Mouse (Mus musculus) limb, embryonic 13.5 days (tissue): Measurements from ENCODE around the gene Timmdc1. TPM values are rescaled to one million over a fixed set of nuclear protein-coding genes. Genes with fewer than 3 reads are reported as not detected.

Experiments
- ATAC-seq: fragments of 200-750 bp; cut with Nextera tagmentation; 2 replicates; pipeline ENCODE4 v1.8.0; 2017; ENCODE audit warnings: low read depth, moderate number of reproducible peaks, moderate TSS enrichment; ENCODE audit not compliant: low FRiP score
- H3K27ac ChIP-seq: fragments of 300-500 bp; sonication (generic); 2 replicates; pipeline ENCODE4 v1.5.1; 2015; ENCODE audit warnings: inconsistent platforms, mild to moderate bottlenecking, moderate library complexity
- H3K27me3 ChIP-seq: fragments of 300-500 bp; sonication (generic); 2 replicates; pipeline ENCODE4 v1.6.1; 2015; ENCODE audit warnings: mild to moderate bottlenecking, inconsistent platforms
- H3K36me3 ChIP-seq: fragments of 300-500 bp; sonication (generic); 2 replicates; pipeline ENCODE4 v1.6.1; 2015; ENCODE audit warnings: inconsistent platforms, mild to moderate bottlenecking, moderate library complexity
- H3K4me1 ChIP-seq: fragments of 300-500 bp; sonication (generic); 2 replicates; pipeline ENCODE4 v1.6.1; 2015; ENCODE audit warnings: inconsistent platforms
- H3K4me2 ChIP-seq: fragments of 300-500 bp; sonication (generic); replicated peaks from 2 replicates; pipeline ENCODE4 v1.6.1; 2015; ENCODE audit warnings: inconsistent platforms, mild to moderate bottlenecking, moderate library complexity
- H3K4me3 ChIP-seq: fragments of 300-500 bp; sonication (generic); 2 replicates; pipeline ENCODE4 v1.5.1; 2015; ENCODE audit warnings: moderate library complexity, mild to moderate bottlenecking, inconsistent platforms
- H3K9ac ChIP-seq: fragments of 300-500 bp; sonication (generic); 2 replicates; pipeline ENCODE4 v1.6.1; 2015; ENCODE audit warnings: mild to moderate bottlenecking, inconsistent platforms
- H3K9me3 ChIP-seq: fragments of 300-500 bp; sonication (generic); 2 replicates; pipeline ENCODE4 v1.6.1; 2016; ENCODE audit warnings: inconsistent platforms
- WGBS: fragments of 180-500 bp; shearing (Covaris S2); methylation state at CpG from one replicate; pipeline ENCODE4 v1.1.7; 2015; 5-methylcytosine and 5-hydroxymethylcytosine counted together
- polyA plus RNA-seq: library from polyadenylated mRNA; unstranded; fragments of >200 nt; fragmentation: Nextera tagmentation; extraction: Ambion mirVana; gene quantifications from 2 replicates; pipeline ENCODE4 v1.2.1, GENCODE M21; 2015

The Timmdc1 gene
- polyA plus RNA-seq, 1 experiment from 2014 or later, result 30.8 TPM

DNA sequence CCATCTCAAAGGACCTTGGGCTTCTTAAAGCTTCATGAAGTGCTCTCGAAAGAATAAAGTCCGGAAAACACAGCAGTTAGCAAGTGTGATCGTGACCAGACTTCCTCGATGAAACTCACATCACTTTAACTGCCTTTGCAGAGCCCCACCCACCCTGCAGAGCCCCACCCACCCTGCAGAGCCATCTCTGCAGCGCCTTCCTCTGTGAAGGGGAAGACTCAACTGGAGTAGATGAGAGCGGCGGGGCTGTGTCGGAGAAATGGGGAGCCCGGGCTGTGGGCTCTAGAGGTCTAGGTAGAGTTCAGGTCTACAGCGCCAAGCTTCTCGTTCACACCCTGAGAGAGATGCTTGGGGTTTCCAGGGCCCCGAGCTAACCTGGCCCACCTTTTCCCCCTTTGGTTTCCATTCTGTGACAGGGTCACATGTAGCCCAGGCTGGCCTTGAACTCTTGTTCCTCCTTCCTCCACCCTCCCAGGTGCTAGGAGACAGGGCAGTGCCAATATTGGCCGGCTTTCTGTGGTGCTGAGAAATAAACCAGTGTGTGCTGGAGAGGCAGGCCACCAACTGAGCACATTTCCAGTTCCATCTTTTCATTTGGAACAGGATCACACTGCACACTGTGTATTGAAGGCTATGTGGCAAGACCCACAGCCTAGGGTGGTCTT is 16.4 kb upstream of the Timmdc1 start:
- Histone ChIP-seq H3K4me3 (no peak overlapping the region), H3K9ac (no peak overlapping the region), H3K4me2 (no peak overlapping the region), H3K27ac (no peak overlapping the region), H3K4me1 (no peaks in the 10 kb centered on the region), H3K9me3 (no peaks in the 10 kb centered on the region), H3K27me3 (no peaks in the 10 kb centered on the region), H3K36me3 (peaks cover 91% of the 10 kb centered on the region)
- WGBS, result 90% methylated on average over 11 of the region's 13 CpGs
- no peak for ATAC-seq

DNA sequence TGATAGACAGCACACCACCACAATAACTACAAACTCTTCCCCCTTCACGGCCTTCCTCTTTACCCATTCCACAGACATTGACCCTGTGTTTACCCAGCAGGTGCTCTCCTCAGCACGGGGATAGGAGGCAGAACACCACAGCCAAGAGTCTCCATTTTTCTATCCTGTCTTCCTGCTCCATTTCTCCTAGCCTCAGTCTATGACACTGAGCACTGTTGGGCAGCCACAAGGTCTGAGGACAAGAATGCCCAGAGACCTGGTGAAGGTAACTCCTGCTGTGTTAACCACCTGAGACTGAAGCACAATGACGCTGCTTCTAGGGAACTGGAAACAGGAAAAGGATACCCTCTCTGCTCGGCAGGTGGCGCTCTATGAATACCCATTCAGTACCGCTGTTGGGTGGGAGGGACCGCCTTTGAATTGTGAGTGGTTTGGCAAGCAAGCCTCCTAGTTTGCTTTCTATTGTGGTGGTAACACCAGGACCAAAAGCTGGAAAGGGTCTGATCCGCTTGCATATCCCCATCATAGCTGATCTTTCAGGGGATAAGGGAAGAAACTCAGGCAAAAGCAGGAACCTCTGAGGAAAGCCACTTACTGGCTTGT is 14.2 kb upstream of the Timmdc1 start:
- Histone ChIP-seq H3K4me3 (no peak overlapping the region), H3K36me3 (peaks cover 92% of the 10 kb centered on the region), H3K4me1 (no peaks in the 10 kb centered on the region), H3K9me3 (no peaks in the 10 kb centered on the region), H3K27ac (no peak overlapping the region), H3K27me3 (no peaks in the 10 kb centered on the region), H3K9ac (no peak overlapping the region), H3K4me2 (no peak overlapping the region)
- 52% methylated on average over 8 of the region's 8 CpGs for WGBS
- no peak for ATAC-seq

DNA sequence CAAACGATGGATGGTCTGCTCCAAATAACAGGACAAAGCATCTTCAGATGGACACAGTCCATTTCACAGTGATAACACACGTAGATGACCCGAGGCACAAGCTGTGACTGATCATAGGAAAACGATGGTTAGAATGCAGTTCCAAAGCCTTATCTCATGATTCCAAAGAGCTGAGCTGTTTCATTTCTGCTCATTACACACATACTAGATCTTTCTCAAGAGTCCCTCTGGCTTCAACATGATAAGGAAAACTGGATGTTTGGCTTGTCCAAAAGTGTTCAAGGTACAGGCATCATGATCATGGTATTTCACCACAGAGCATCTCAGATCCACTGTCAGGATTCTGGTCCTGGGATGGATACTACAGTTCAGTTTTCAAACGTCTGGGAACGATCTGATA is 3.8 kb upstream of the Timmdc1 start:
- H3K9me3 ChIP-seq, result no peaks in the 10 kb centered on the region
- H3K4me3 ChIP-seq, result no peak overlapping the region
- no peaks in the 10 kb centered on the region for H3K27me3 ChIP-seq
- H3K36me3 ChIP-seq, result peaks cover 67% of the 10 kb centered on the region
- no peak overlapping the region for H3K9ac ChIP-seq
- H3K4me1 ChIP-seq, result peaks cover 10% of the 10 kb centered on the region
- 92% methylated on average over 6 of the region's 6 CpGs for WGBS
- no peak overlapping the region for H3K4me2 ChIP-seq
- H3K27ac ChIP-seq, result no peak overlapping the region
- ATAC-seq, result no peak

DNA sequence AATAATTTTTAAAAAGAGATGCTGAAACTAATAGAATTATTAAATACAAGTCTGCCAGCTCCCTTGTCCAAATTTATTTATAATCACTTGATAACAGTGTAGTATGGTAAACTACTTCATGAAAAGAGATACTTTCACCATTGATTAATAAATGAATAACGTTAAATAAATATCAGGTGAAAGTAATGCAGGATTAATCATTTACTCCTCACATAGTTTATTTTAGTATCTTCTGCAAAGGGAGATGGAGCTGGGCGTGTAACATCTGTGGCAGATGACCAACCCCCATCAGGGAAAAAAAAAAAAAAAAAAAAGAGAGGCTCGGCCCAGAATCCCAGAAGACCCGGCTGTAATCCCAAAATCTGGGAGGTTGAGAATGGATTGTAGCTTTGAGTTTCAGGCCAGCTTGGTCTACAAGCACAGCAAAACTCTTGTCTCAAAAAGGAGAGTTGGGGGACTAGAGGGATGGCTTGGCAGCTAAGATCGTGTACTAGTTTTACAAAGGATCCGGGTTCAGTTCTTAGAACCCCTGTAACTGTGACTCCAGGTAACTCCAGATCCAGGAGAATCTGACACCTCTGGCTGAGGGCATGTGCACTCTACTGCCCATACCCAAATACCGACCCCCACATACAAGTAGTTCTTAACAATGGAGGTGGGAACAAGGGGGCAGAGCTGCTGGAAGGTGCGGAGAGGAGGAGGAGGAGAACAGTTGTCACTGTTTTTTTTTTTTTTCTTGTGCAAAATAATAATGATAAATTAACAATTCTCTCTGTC is 1.1 kb downstream of the Timmdc1 start:
- Histone ChIP-seq H3K9me3 (no peaks in the 10 kb centered on the region), H3K4me2 (peak overlapping the region; percentile 68), H3K27me3 (no peaks in the 10 kb centered on the region), H3K4me3 (peak overlapping the region; percentile 95), H3K36me3 (peaks cover 41% of the 10 kb centered on the region), H3K27ac (no peak overlapping the region), H3K4me1 (peaks cover 11% of the 10 kb centered on the region), H3K9ac (peak overlapping the region; percentile 95)
- 38% methylated on average over 8 of the region's 8 CpGs for WGBS
- no peak for ATAC-seq

DNA sequence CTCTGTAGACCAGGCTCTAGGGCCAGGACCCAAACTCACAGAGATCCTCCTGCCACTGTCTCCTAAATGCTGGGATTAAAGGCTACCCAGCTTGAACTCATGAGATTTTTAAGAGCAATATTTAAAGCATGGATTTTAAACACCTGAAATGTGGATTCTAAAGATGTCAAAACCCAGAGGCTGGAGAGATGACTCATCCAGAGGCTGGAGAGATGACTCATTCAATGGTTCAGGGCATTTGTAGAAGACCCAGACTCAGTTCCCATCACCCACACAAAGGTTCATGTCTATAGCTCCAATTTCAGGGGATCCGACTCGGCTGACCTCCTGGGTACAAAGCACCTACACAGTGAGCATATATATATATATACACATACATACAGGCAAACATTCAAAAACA is 3.3 kb downstream of the Timmdc1 start:
- no peak overlapping the region for H3K4me3 ChIP-seq
- H3K27ac ChIP-seq, result no peak overlapping the region
- 96% methylated on average over 2 of the region's 2 CpGs for WGBS
- peaks cover 39% of the 10 kb centered on the region for H3K36me3 ChIP-seq
- no peaks in the 10 kb centered on the region for H3K27me3 ChIP-seq
- no peaks in the 10 kb centered on the region for H3K9me3 ChIP-seq
- H3K4me2 ChIP-seq, result no peak overlapping the region
- ATAC-seq, result no peak
- H3K9ac ChIP-seq, result no peak overlapping the region
- H3K4me1 ChIP-seq, result peaks cover 11% of the 10 kb centered on the region

DNA sequence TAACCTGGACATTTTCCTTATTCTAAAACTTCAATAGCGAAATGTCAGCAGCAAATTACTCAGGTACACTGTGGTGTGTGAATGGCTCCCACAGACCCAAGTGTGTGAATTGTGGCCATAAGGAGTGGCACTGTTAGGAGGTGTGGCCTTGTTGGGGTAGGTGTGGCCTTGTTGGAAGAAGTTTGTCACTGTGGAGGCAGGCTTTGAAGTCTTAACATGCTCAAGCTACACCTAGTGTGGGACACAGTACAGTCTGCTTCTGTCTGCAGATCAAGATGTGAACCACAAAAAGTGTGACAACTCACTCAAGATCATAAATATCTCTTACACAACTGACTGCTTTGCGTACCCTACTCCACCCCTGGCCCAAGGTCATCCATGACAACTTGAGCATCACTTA is 11.6 kb downstream of the Timmdc1 start:
- Histone ChIP-seq H3K27me3 (no peaks in the 10 kb centered on the region), H3K9me3 (no peaks in the 10 kb centered on the region), H3K9ac (no peak overlapping the region), H3K4me1 (no peaks in the 10 kb centered on the region), H3K4me2 (no peak overlapping the region), H3K36me3 (peaks cover 78% of the 10 kb centered on the region), H3K27ac (no peak overlapping the region), H3K4me3 (no peak overlapping the region)
- WGBS, result 87% methylated on average over 2 of the region's 2 CpGs
- ATAC-seq, result no peak

DNA sequence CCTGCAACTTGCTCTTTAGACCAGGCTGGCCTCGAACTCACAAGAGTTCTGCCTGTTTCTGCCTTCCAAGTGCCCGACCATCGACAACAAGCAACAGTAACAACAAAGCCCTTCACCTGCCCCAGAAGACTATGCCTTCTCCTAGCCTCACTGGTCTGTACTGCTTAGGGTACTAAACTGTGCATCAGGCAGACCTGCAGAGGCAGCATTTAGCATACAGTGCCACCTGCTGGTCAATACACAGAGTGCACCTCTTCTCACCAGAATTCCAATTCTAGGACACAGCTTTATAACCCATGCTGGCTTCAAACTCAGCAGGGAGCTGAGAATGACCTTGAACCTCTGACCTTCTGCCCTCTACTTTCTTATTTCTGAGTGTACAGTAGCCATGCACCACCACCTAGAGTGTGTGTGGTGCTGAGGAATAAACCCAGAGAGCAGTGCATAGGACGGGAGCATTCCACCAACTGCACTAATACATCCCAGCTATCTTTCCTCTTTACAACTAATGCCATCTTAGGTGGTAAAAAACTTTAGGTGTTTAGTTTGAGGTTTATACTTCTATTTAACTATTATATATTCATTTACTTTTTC is 16.3 kb downstream of the Timmdc1 start:
- H3K27ac ChIP-seq, result no peak overlapping the region
- H3K9me3 ChIP-seq, result no peaks in the 10 kb centered on the region
- peaks cover 74% of the 10 kb centered on the region for H3K36me3 ChIP-seq
- no peak overlapping the region for H3K9ac ChIP-seq
- 72% methylated on average over 4 of the region's 4 CpGs for WGBS
- H3K4me1 ChIP-seq, result no peaks in the 10 kb centered on the region
- no peak overlapping the region for H3K4me2 ChIP-seq
- peak; percentile 67; the same call in 1 of the 2 replicates for ATAC-seq
- no peak overlapping the region for H3K4me3 ChIP-seq
- H3K27me3 ChIP-seq, result no peaks in the 10 kb centered on the region

DNA sequence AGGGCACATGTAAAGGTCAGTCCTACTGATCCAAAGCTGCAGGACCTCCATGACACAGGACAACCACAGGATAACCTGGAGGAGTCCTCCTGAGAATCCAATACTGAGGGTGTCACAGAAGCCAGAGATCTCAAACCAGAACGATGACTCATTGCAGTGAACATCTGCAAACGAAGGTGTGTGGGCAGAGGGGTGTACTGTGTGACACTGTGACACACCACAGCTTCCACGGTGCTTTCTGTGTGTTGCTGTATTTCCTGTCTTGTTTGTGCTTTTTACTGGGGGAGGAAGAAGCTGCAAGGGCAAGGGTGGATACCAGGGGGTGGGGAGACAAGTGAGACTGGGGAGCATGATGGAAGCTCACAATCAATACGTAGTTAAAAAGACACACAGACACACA is 18.9 kb downstream of the Timmdc1 start:
- Histone ChIP-seq H3K27ac (no peak overlapping the region), H3K4me1 (no peaks in the 10 kb centered on the region), H3K4me2 (no peak overlapping the region), H3K27me3 (no peaks in the 10 kb centered on the region), H3K4me3 (no peak overlapping the region), H3K36me3 (peaks cover 77% of the 10 kb centered on the region), H3K9me3 (no peaks in the 10 kb centered on the region), H3K9ac (no peak overlapping the region)
- ATAC-seq, result no peak
- WGBS, result 89% methylated on average over 4 of the region's 4 CpGs

DNA sequence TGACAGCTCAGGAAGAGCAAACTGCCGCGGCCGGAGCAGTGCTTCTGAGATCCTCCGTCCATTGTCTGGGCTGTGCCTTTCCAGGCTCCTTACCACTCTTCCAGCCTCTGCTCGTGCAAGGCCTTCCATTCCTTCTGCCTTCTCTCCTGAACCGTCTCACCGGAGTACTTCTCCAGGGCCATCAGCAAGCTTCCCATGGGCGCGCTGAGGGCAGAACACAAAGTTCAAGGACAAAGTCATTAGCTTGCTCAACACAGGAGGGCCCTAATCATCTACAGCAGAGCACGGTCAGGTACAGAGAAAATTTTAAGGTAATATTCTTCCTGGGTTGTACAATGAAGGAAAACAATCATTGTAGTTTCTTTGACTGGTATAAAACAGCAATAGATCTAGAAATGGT is 20.0 kb downstream of the Timmdc1 start:
- H3K36me3 ChIP-seq, result peaks cover 77% of the 10 kb centered on the region
- H3K9me3 ChIP-seq, result no peaks in the 10 kb centered on the region
- H3K9ac ChIP-seq, result no peak overlapping the region
- H3K4me2 ChIP-seq, result no peak overlapping the region
- WGBS, result 93% methylated on average over 10 of the region's 10 CpGs
- no peaks in the 10 kb centered on the region for H3K4me1 ChIP-seq
- no peaks in the 10 kb centered on the region for H3K27me3 ChIP-seq
- H3K4me3 ChIP-seq, result no peak overlapping the region
- H3K27ac ChIP-seq, result no peak overlapping the region
- no peak for ATAC-seq

DNA sequence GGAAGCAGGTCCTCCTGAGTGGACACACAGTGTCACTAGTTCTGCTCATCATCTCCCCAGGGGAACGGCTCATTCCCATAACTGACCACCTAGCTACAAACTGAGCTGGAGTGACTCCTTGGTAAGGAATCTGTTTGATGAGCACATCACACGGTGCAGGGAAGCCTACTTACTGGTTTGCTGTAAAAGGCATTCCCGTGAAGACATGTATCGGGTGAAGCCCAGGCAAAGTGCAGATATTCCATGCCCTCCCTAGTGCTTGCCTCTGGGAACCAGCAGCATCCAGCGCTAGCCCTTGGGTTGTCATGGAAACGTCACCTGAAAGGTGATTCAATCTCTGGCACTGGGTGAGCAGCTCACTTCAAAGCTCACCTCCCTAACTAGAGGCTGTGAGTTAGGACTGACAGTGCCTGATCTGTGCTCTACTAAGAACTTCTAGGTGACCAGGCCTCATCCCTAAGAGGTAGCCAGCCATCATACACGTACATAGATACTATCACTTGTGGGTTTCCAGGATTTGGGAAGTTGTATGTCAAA is 25.8 kb downstream of the Timmdc1 start:
- 77% methylated on average over 7 of the region's 7 CpGs for WGBS
- no peaks in the 10 kb centered on the region for H3K4me1 ChIP-seq
- no peak overlapping the region for H3K4me3 ChIP-seq
- ATAC-seq, result no peak
- no peaks in the 10 kb centered on the region for H3K9me3 ChIP-seq
- no peak overlapping the region for H3K4me2 ChIP-seq
- H3K36me3 ChIP-seq, result peaks cover 47% of the 10 kb centered on the region
- H3K27ac ChIP-seq, result no peak overlapping the region
- H3K27me3 ChIP-seq, result no peaks in the 10 kb centered on the region
- no peak overlapping the region for H3K9ac ChIP-seq

DNA sequence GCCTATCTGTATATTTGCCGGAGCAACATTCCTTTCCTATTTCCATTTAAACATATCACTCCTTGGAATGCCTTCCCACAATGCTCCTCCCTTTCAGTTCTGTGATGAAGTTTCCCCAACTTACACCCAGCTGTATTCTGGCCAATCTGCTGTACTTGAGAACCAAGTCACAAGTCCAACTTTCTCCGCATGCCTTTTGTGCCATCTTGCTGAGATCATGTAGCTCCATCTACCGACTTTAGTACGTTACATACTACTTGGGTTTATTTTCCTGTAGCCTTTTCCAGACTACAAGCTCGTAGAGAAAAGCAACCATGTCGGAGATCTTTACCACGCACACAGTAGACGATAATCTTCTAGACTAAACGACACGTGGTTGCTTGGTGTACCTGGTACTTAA is 28.6 kb downstream of the Timmdc1 start:
- H3K9ac ChIP-seq, result no peak overlapping the region
- no peak overlapping the region for H3K4me2 ChIP-seq
- H3K4me1 ChIP-seq, result no peaks in the 10 kb centered on the region
- 82% methylated on average over 10 of the region's 10 CpGs for WGBS
- H3K4me3 ChIP-seq, result no peak overlapping the region
- H3K9me3 ChIP-seq, result no peaks in the 10 kb centered on the region
- ATAC-seq, result no peak
- H3K27me3 ChIP-seq, result no peaks in the 10 kb centered on the region
- no peak overlapping the region for H3K27ac ChIP-seq
- H3K36me3 ChIP-seq, result peaks cover 26% of the 10 kb centered on the region

DNA sequence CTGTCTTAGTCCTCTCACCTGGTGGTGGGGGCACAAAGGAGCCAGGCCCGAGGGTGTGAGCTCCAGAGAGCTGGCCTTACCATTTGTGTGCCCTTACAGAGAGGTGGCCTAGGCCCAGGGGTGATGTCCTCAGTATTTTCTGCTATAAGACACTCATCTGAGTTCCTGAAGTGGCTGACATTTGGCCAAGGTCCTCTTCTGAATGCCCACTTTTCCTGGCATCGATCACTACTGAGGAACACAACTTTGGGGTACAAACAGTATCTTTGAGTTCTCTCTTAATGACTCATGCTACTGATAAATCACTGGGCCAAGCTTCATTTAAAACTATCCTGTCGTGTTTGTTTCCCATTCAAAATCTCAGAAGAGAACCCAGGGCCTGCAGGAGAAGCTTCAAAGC is 29.9 kb downstream of the Timmdc1 start:
- ATAC-seq, result no peak

More for the DNA sequence above, 29.9 kb downstream of the Timmdc1 start:
- H3K27ac ChIP-seq, result no peak overlapping the region
- no peak overlapping the region for H3K4me2 ChIP-seq
- WGBS, result 81% methylated on average over 3 of the region's 3 CpGs
- H3K4me1 ChIP-seq, result no peaks in the 10 kb centered on the region
- no peak overlapping the region for H3K9ac ChIP-seq
- no peaks in the 10 kb centered on the region for H3K27me3 ChIP-seq
- H3K9me3 ChIP-seq, result no peaks in the 10 kb centered on the region
- H3K36me3 ChIP-seq, result peaks cover 12% of the 10 kb centered on the region
- no peak overlapping the region for H3K4me3 ChIP-seq
